Mouse (Mus musculus) WW6 (cell line): ENCODE data around the gene Vmn2r33.
"Not testable (repeated sequence)": the region's sequence is repeated elsewhere in the genome, so short reads cannot be mapped to it uniquely, and the experiment has no call there.

Source experiments
- DNase-seq: peaks from one replicate; pipeline ENCODE4 v3.0.0-alpha.2; 2013; ENCODE audit warnings: low read depth, low spot score

The Vmn2r33 gene

DNA sequence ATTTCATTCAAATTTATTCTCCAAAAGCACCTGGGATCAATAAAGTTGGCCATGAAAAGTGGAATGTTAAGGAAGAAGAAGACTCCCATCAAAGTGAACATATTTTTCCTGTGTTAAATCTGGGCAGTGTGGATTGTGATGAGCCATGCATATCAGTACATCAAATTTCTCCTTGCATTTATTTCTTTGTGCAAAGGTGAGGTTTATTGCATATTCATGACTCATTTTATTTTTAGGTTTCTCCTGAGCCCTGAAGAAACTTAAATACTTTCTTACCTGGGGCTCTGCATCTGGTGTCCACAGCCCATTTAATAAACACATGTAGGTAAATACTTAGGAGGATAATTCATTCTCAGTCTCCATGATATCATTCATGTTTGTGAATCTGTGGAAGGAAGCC, at the start of gene Vmn2r33:
Gene Vmn2r33 (minus strand): TSS at position 101 of the 400 bp plus-strand sequence.
- not testable (repeated sequence) for DNase-seq
